Mouse (Mus musculus): ENCODE data around the gene Mtmr10. TPM values are rescaled to one million over a fixed set of nuclear protein-coding genes. Genes with fewer than 3 reads are reported as not detected.

Mtmr10 gene
- polyA plus RNA-seq, 1 experiment = 2.0 TPM

- Histone ChIP-seq H3K4me1 (peaks cover 15% of the 10 kb centered on the region), H3K9me3 (no peaks in the 10 kb centered on the region), H3K4me3 (replicated peaks) (no peak overlapping the region), H3K36me3 (replicated peaks; ENCODE audit: low read length) (peaks cover 88% of the 10 kb centered on the region), H3K27me3 (replicated peaks) (no peaks in the 10 kb centered on the region)
- TF ChIP-seq GATA1 (IDR thresholded peaks at IDR 0.05; ENCODE audit: borderline replicate concordance, low read length) = no peak
- no peak for TF ChIP-seq FLI1 (IDR thresholded peaks at IDR 0.05; ENCODE audit: low read length)
These were observed 71.2 kb downstream of the Mtmr10 start for GRCm38 (mm10) chr7:64358666-64359065.

- H3K9me3 ChIP-seq = no peaks in the 10 kb centered on the region
- no peak overlapping the region for H3K4me3 ChIP-seq (replicated peaks)
- no peak for TF ChIP-seq FLI1 (IDR thresholded peaks at IDR 0.05; ENCODE audit: low read length)
- no peak for TF ChIP-seq GATA1 (IDR thresholded peaks at IDR 0.05; ENCODE audit: borderline replicate concordance, low read length)
- H3K4me1 ChIP-seq = peaks cover 15% of the 10 kb centered on the region
- peaks cover 89% of the 10 kb centered on the region for H3K36me3 ChIP-seq (replicated peaks; ENCODE audit: low read length)
- no peaks in the 10 kb centered on the region for H3K27me3 ChIP-seq (replicated peaks)
These were observed 72.6 kb downstream of the Mtmr10 start for GRCm38 (mm10) chr7:64359943-64360585.

GRCm38 (mm10) chr7:64360586-64360945 lies 73.1 kb downstream of the Mtmr10 start:
- Histone ChIP-seq H3K9me3 (no peaks in the 10 kb centered on the region), H3K4me1 (peaks cover 15% of the 10 kb centered on the region), H3K36me3 (replicated peaks; ENCODE audit: low read length) (peaks cover 92% of the 10 kb centered on the region), H3K4me3 (replicated peaks) (no peak overlapping the region), H3K27me3 (replicated peaks) (no peaks in the 10 kb centered on the region)
- TF ChIP-seq FLI1 (IDR thresholded peaks at IDR 0.05; ENCODE audit: low read length) = no peak
- TF ChIP-seq GATA1 (IDR thresholded peaks at IDR 0.05; ENCODE audit: borderline replicate concordance, low read length) = no peak

- TF ChIP-seq FLI1 (IDR thresholded peaks at IDR 0.05; ENCODE audit: low read length) (no peak), GATA1 (IDR thresholded peaks at IDR 0.05; ENCODE audit: borderline replicate concordance, low read length) (no peak)
- Histone ChIP-seq H3K9me3 (no peaks in the 10 kb centered on the region), H3K4me1 (peaks cover 1% of the 10 kb centered on the region), H3K36me3 (replicated peaks; ENCODE audit: low read length) (peaks cover 98% of the 10 kb centered on the region), H3K27me3 (replicated peaks) (no peaks in the 10 kb centered on the region), H3K4me3 (replicated peaks) (no peak overlapping the region)
These were observed 78.4 kb downstream of the Mtmr10 start for GRCm38 (mm10) chr7:64365863-64366262.

- no peak overlapping the region for H3K4me3 ChIP-seq (replicated peaks)
- peaks cover 73% of the 10 kb centered on the region for H3K36me3 ChIP-seq (replicated peaks; ENCODE audit: low read length)
- no peaks in the 10 kb centered on the region for H3K27me3 ChIP-seq (replicated peaks)
- H3K4me1 ChIP-seq = peaks cover 18% of the 10 kb centered on the region
- TF ChIP-seq FLI1 (IDR thresholded peaks at IDR 0.05; ENCODE audit: low read length) = no peak
- no peak for TF ChIP-seq GATA1 (IDR thresholded peaks at IDR 0.05; ENCODE audit: borderline replicate concordance, low read length)
- H3K9me3 ChIP-seq = no peaks in the 10 kb centered on the region
These were observed 82.4 kb downstream of the Mtmr10 start for GRCm38 (mm10) chr7:64369841-64370240.

GRCm38 (mm10) chr7:64371940-64372878 lies 84.8 kb downstream of the Mtmr10 start:
- peaks cover 18% of the 10 kb centered on the region for H3K4me1 ChIP-seq
- no peaks in the 10 kb centered on the region for H3K27me3 ChIP-seq (replicated peaks)
- TF ChIP-seq FLI1 (IDR thresholded peaks at IDR 0.05; ENCODE audit: low read length) (no peak), GATA1 (IDR thresholded peaks at IDR 0.05; ENCODE audit: borderline replicate concordance, low read length) (no peak)
- no peaks in the 10 kb centered on the region for H3K9me3 ChIP-seq
- H3K36me3 ChIP-seq (replicated peaks; ENCODE audit: low read length) = peaks cover 71% of the 10 kb centered on the region
- H3K4me3 ChIP-seq (replicated peaks) = no peak overlapping the region

GRCm38 (mm10) chr7:64373147-64373829 lies 85.8 kb downstream of the Mtmr10 start:
- TF ChIP-seq FLI1 (IDR thresholded peaks at IDR 0.05; ENCODE audit: low read length) (no peak), GATA1 (IDR thresholded peaks at IDR 0.05; ENCODE audit: borderline replicate concordance, low read length) (no peak)
- H3K4me1 ChIP-seq = peaks cover 18% of the 10 kb centered on the region
- no peaks in the 10 kb centered on the region for H3K9me3 ChIP-seq
- peak overlapping the region; percentile 92 for H3K4me3 ChIP-seq (replicated peaks)
- H3K36me3 ChIP-seq (replicated peaks; ENCODE audit: low read length) = peaks cover 71% of the 10 kb centered on the region
- no peaks in the 10 kb centered on the region for H3K27me3 ChIP-seq (replicated peaks)

GRCm38 (mm10) chr7:64373830-64374562 lies 86.5 kb downstream of the Mtmr10 start, which contains the start of gene Fan1:
Gene Fan1, minus strand, starts transcription at chr7:64374095.
- peaks cover 18% of the 10 kb centered on the region for H3K4me1 ChIP-seq
- TF ChIP-seq FLI1 (IDR thresholded peaks at IDR 0.05; ENCODE audit: low read length) (no peak), GATA1 (IDR thresholded peaks at IDR 0.05; ENCODE audit: borderline replicate concordance, low read length) (no peak)
- H3K4me3 ChIP-seq (replicated peaks) = peak within 1 kb of the TSS; percentile 92
- H3K9me3 ChIP-seq = no peaks in the 10 kb centered on the region
- peaks cover 71% of the 10 kb centered on the region for H3K36me3 ChIP-seq (replicated peaks; ENCODE audit: low read length)
- no peaks in the 10 kb centered on the region for H3K27me3 ChIP-seq (replicated peaks)

Other genes starting within 250 kb of the Mtmr10 start
- 0.16 TPM in 1 of 2 replicates, not detected in the other for gene Trpm1, start 133.8 kb upstream of the Mtmr10 start, polyA plus RNA-seq (2012; ENCODE audit: insufficient read depth, low replicate concordance)
- 0.40 and 0.48 TPM in 2 replicates for gene Fan1, start 86.4 kb downstream of the Mtmr10 start, polyA plus RNA-seq (2012; ENCODE audit: insufficient read depth, low replicate concordance)
- gene Mphosph10, start 104.6 kb downstream of the Mtmr10 start, polyA plus RNA-seq (2012; ENCODE audit: insufficient read depth, low replicate concordance) = 4.7 TPM in 1 of 2 replicates, not detected in the other
- 2.2 TPM in 1 of 2 replicates, not detected in the other for gene Mcee, start 105.0 kb downstream of the Mtmr10 start, polyA plus RNA-seq (2012; ENCODE audit: insufficient read depth, low replicate concordance)
- gene Apba2, start 214.1 kb downstream of the Mtmr10 start, polyA plus RNA-seq (2012; ENCODE audit: insufficient read depth, low replicate concordance) = not detected in 2 replicates

Data from megakaryocyte, embryonic 14.5 days (primary cell).